Mouse (Mus musculus) testis, adult 2 months (tissue): ENCODE results near the gene Rfx4.

Source experiments
- CTCF ChIP-seq: fragments of 200-500 bp; IDR thresholded peaks from 2 replicates; pipeline ENCODE4 v1.5.1; 2012; ENCODE audit warnings: low read depth, mild to moderate bottlenecking, inconsistent platforms, low read length, moderate library complexity; ENCODE audit not compliant: control insufficient read depth, insufficient read depth, insufficient replicate concordance
- POLR2A ChIP-seq: fragments of 200-500 bp; IDR thresholded peaks from 2 replicates; pipeline ENCODE4 v1.6.1; 2012; ENCODE audit warnings: low read depth, mild to moderate bottlenecking, inconsistent platforms, low read length, moderate library complexity; ENCODE audit not compliant: control insufficient read depth

- TF ChIP-seq CTCF (no peak), POLR2A (no peak)
These were observed at the start of gene Rfx4 for GRCm38 (mm10) chr10:84755786-84756203.
